Mouse (Mus musculus) urinary bladder, postnatal 14 days (tissue): ENCODE measurements around the gene Wdr91.

Experiments
- DNase-seq: peaks from one replicate; pipeline ENCODE4 v3.0.0; 2021; ENCODE audit warnings: low spot score

Wdr91 gene

GRCm38 (mm10) chr6:34879101-34879740, 31.5 kb downstream of the Wdr91 start:
- no peak for DNase-seq

- peak; percentile 92 for DNase-seq
Observed at GRCm38 (mm10) chr6:34877509-34878321, 33.0 kb downstream of the Wdr91 start, which contains the start of gene Cyren. Cyren (minus strand) TSS chr6:34878060.

GRCm38 (mm10) chr6:34876835-34877156, 33.9 kb downstream of the Wdr91 start:
- DNase-seq = no peak

- no peak for DNase-seq
Observed at GRCm38 (mm10) chr6:34875966-34876834, 34.5 kb downstream of the Wdr91 start.

GRCm38 (mm10) chr6:34875268-34875761, 35.4 kb downstream of the Wdr91 start:
- DNase-seq = no peak

GRCm38 (mm10) chr6:34874101-34874921, 36.4 kb downstream of the Wdr91 start:
- no peak for DNase-seq

- DNase-seq = no peak
Observed at GRCm38 (mm10) chr6:34872871-34873270, 37.8 kb downstream of the Wdr91 start.

- no peak for DNase-seq
Observed at GRCm38 (mm10) chr6:34871929-34872328, 38.7 kb downstream of the Wdr91 start.

- DNase-seq = no peak
Observed at GRCm38 (mm10) chr6:34870724-34871123, 40.0 kb downstream of the Wdr91 start.

GRCm38 (mm10) chr6:34870136-34870535, 40.5 kb downstream of the Wdr91 start:
- DNase-seq = no peak

- no peak for DNase-seq
Observed at GRCm38 (mm10) chr6:34869225-34869915, 41.3 kb downstream of the Wdr91 start.

- no peak for DNase-seq
Observed at GRCm38 (mm10) chr6:34868507-34869217, 42.0 kb downstream of the Wdr91 start.

- DNase-seq = no peak
Observed at GRCm38 (mm10) chr6:34867995-34868350, 42.7 kb downstream of the Wdr91 start.

- DNase-seq = no peak
Observed at GRCm38 (mm10) chr6:34867301-34867994, 43.2 kb downstream of the Wdr91 start.

GRCm38 (mm10) chr6:34866786-34867185, 43.9 kb downstream of the Wdr91 start:
- DNase-seq = no peak

GRCm38 (mm10) chr6:34865711-34866593, 44.7 kb downstream of the Wdr91 start:
- peak; percentile 61 for DNase-seq

GRCm38 (mm10) chr6:34865213-34865612, 45.5 kb downstream of the Wdr91 start:
- no peak for DNase-seq

GRCm38 (mm10) chr6:34863786-34864514, 46.7 kb downstream of the Wdr91 start:
- DNase-seq = no peak
